Mouse (Mus musculus) neural tube, embryonic 10.5 days (tissue): Measurements from ENCODE around the gene Tmem50a.
A peak's percentile ranks its signal among the peaks of the same experiment; 100 is the strongest.

Experiments used
- DNase-seq: peaks from one replicate; pipeline ENCODE4 v3.0.0-alpha.2; 2017; ENCODE audit warnings: low spot score; ENCODE audit errors: extremely low spot score

Tmem50a gene

DNA sequence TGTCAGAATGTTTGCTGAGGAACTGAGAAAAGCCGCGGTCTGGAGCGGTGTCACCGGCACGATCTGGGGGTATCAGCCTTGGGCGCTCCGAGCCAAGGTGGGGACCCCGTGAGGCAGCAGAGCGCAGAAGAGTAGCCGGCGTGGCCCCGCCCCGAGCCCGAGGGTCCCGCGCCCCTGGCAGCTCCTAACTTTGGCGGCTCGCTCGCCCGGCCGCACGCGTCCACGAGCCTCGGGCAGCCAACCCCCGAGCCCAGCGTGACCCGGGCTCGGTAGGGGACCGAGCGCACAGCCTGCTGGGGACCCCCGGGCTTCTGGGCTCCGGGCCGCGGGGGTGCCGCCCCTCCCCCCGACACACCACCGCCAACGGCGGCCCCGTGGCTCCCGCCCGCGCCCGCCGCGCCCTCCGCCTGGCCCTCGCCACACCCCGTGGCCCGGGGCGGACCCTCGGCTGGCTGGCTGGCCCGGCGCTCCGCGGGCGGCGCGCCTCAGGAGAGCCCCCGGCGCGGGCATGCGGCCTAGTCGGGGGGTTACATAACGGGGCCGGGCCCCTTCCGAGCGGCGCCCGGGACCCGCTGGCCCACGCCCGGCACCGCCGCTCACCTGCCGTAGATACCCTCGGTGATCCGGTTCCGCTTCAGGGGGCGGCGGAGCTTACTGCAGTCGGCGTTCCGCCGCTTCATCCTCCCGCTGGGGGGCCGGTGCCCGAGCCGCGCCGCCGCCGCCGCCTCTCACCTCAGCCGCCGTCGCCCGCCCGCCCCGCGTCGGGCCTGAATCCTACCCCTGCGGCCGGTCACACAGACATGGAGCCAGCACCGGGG is 62.2 kb downstream of the Tmem50a start:
- peak; percentile 70 for DNase-seq

DNA sequence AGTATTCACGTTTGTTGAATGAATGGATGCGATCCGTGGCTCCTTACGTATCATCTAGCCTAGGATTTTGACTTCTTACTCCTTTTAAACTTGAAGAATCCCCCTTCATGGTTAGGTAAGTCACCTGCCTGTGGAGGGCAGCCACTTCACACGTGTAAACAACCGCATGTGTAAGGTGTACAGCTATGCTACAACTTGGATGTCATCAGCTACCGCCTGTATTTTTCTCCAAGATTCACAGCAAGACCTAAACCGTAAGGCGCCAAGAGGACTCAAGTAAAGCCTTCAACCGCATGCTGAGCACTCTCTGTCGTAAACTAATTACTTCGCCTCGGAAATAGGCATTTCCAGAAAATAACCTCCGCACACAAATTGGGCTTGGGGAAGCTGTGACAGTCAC is 62.9 kb downstream of the Tmem50a start:
- DNase-seq, result no peak

- DNase-seq, result no peak
These were observed 63.6 kb downstream of the Tmem50a start for GRCm38 (mm10) chr4:134851236-134851635.

DNA sequence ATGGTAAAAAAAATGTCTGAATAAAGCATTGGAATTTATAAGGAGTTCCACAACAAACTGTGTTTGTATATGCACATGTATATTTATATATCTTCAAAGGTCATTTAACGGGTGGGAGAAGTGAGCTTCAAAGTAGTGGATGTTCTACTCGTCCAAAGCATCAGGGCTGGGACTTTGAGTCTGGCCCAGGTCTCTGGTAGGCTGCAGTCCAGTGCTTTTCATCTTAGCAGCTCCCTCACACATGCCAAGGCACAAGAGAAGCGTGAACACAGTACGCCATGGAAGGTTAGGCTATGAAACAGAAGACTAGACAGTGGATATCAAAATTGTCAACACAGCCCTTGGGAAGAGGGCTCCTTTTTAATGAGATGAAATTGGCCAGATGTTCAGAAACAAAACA is 64.3 kb downstream of the Tmem50a start:
- DNase-seq, result no peak
